In genomic region chr1:33663163-33663562, GRCm38 (mm10) we compare ENCODE assay signal across 9 mouse cellular contexts. TPM values are rescaled to one million over a fixed set of nuclear protein-coding genes. Genes with fewer than 3 reads are reported as not detected.
DNase-seq lines count a peak whose midpoint lies in the region; ATAC-seq and TF ChIP-seq lines count a peak whose summit lies in the region.
"Had no signal": no experiment of that assay in that cellular context is flagged by ENCODE, and none has a peak within 500 bp of the region (broad histone marks: within the 10 kb centered on the region; RNA-seq: fewer than 3 reads in every experiment).

No protein-coding gene starts in this region.

- DNase-seq in adrenal gland, postnatal 14 days: peak; percentile 35
- DNase-seq in adrenal gland, adult 8-10 months: no peak
- DNase-seq in kidney, postnatal 36 days: peak; percentile 30 to 43
- DNase-seq in kidney, adult 18-20 months: no peak
- peak; percentile 71 for DNase-seq in MEL (ENCODE audit: low read depth, low spot score)
- no peak for DNase-seq in liver, postnatal 0 days
- DNase-seq in ovary, postnatal 10 days (ENCODE audit: low spot score): no peak
- DNase-seq in left cerebral cortex, postnatal 4 days: no peak

- no peak overlapping the region for H3K9ac ChIP-seq in MEL (ENCODE audit: control insufficient read depth, low read depth, low read length, poor library complexity, severe bottlenecking)
- no peak overlapping the region for H3K9ac ChIP-seq in liver, postnatal 0 days (replicated peaks)
- H3K9ac ChIP-seq: embryonic facial prominence, embryonic 12.5 days had no signal

- H3K27ac ChIP-seq in MEL (ENCODE audit: control insufficient read depth, low read depth, low read length): no peak overlapping the region
- no peak overlapping the region for H3K27ac ChIP-seq in liver, postnatal 0 days (ENCODE audit: low read depth)
- H3K27ac ChIP-seq: embryonic facial prominence, embryonic 12.5 days had no signal

- TF ChIP-seq POLR2A in MEL (IDR thresholded peaks at IDR 0.05; ENCODE audit: control insufficient read depth in 1 of 2, insufficient read depth in 1 of 2, low read depth in 1 of 2, low read length in 2 of 2, poor library complexity in 1 of 2): no peak

- TF ChIP-seq CTCF in MEL (IDR thresholded peaks at IDR 0.05 in 2 of 3, conservative IDR thresholded peaks at IDR 0.05 in 1 of 3; ENCODE audit: control insufficient read depth in 1 of 3, insufficient read depth in 1 of 3, low read depth in 2 of 3, low read length in 3 of 3, poor library complexity in 1 of 3, severe bottlenecking in 1 of 3): peak in 2 of 3 experiments; percentile 35 to 73; a peak in 3 of 6 replicates
- peak; percentile 72 for TF ChIP-seq CTCF in liver, postnatal 0 days (IDR thresholded peaks at IDR 0.05; ENCODE audit: low read depth)

- no peak for TF ChIP-seq EP300 in MEL (IDR thresholded peaks at IDR 0.05; ENCODE audit: low read depth in 1 of 2, low read length in 2 of 2)
- peak; percentile 4; the same call in 1 of the 2 replicates for TF ChIP-seq EP300 in liver, postnatal 0 days (IDR thresholded peaks at IDR 0.05; ENCODE audit: low read depth)

- intact Hi-C loops in left cerebral cortex, postnatal 4 days (cut with DNase I): no loop called here

- H3K79me2 ChIP-seq in MEL (ENCODE audit: control insufficient read depth, insufficient read depth, low read length, poor library complexity): peaks cover 1% of the 10 kb centered on the region; the same call in 1 of the 2 replicates

- H3K4me2 ChIP-seq in liver, postnatal 0 days (ENCODE audit: low read depth, low read length): no peak overlapping the region
- H3K4me2 ChIP-seq: embryonic facial prominence, embryonic 12.5 days had no signal

- peaks cover 3 to 23% of the 10 kb centered on the region in 2 experiments; a peak in 2 of 4 replicates for H3K36me3 ChIP-seq in MEL (ENCODE audit: control insufficient read depth in 1 of 2, insufficient read depth in 2 of 2, low read length in 2 of 2)
- H3K36me3 ChIP-seq in liver, postnatal 0 days (replicated peaks; ENCODE audit: insufficient read depth, low read length): peaks cover 52% of the 10 kb centered on the region

- no peaks in the 10 kb centered on the region for H3K27me3 ChIP-seq in MEL (ENCODE audit: control insufficient read depth in 1 of 2, insufficient read depth in 2 of 2, low read length in 2 of 2)
- no peaks in the 10 kb centered on the region for H3K27me3 ChIP-seq in liver, postnatal 0 days (ENCODE audit: insufficient read depth, low read length)
- H3K27me3 ChIP-seq: embryonic facial prominence, embryonic 12.5 days had no signal

- H3K9me3 ChIP-seq in MEL (replicated peaks; ENCODE audit: insufficient read depth, low read length): no peaks in the 10 kb centered on the region
- H3K9me3 ChIP-seq in liver, postnatal 0 days (ENCODE audit: low read length): no peaks in the 10 kb centered on the region
- H3K9me3 ChIP-seq: embryonic facial prominence, embryonic 12.5 days had no signal

- H3K4me3 ChIP-seq in MEL (ENCODE audit: control insufficient read depth in 1 of 2, insufficient read depth in 1 of 2, low read depth in 2 of 2, low read length in 2 of 2): no peak overlapping the region
- H3K4me3 ChIP-seq in liver, postnatal 0 days (ENCODE audit: low read depth, low read length): no peak overlapping the region
- H3K4me3 ChIP-seq: embryonic facial prominence, embryonic 12.5 days had no signal

- H3K4me1 ChIP-seq in MEL (ENCODE audit: control insufficient read depth in 1 of 2, insufficient read depth in 2 of 2, low read length in 2 of 2): peaks cover 0 to 2% of the 10 kb centered on the region in 2 experiments; a peak in 1 of 4 replicates
- peaks cover 2% of the 10 kb centered on the region; the same call in 1 of the 2 replicates for H3K4me1 ChIP-seq in liver, postnatal 0 days (ENCODE audit: insufficient read depth)

- peak; percentile 72 for TF ChIP-seq RAD21 in MEL (IDR thresholded peaks at IDR 0.05; ENCODE audit: low read depth, low read length)

- no peak for ATAC-seq in liver, postnatal 0 days

TF ChIP-seq in MEL, 35 proteins besides CTCF, POLR2A, EP300 and RAD21:
- TF ChIP-seq SMC3 (IDR thresholded peaks at IDR 0.05; ENCODE audit: low read depth, low read length): peak; percentile 58
- TF ChIP-seq SIN3A (IDR thresholded peaks at IDR 0.05; ENCODE audit: low read length): 0 out of 2 replicates have a peak, but pooled peaks have one; percentile 35
- TF ChIP-seq MAFK (IDR thresholded peaks at IDR 0.05; ENCODE audit: borderline replicate concordance, low read depth, low read length): peak; percentile 62
- peak; percentile 32; the same call in 1 of the 2 replicates for TF ChIP-seq ZC3H11A (IDR thresholded peaks at IDR 0.05; ENCODE audit: low read depth, low read length)
- TF ChIP-seq POLR2AphosphoS5 (IDR thresholded peaks at IDR 0.05; ENCODE audit: borderline replicate concordance, low read depth, low read length): no peak
- TF ChIP-seq HCFC1 (IDR thresholded peaks at IDR 0.05; ENCODE audit: low read depth, low read length): 0 out of 2 replicates have a peak, but pooled peaks have one; percentile 18
- 0 out of 2 replicates have a peak, but pooled peaks have one; percentile 34 for TF ChIP-seq ZNF384 (IDR thresholded peaks at IDR 0.05; ENCODE audit: low read depth, low read length)
- no peak for TF ChIP-seq MXI1 (IDR thresholded peaks at IDR 0.05; ENCODE audit: low read depth, low read length)

RNA-seq across cellular contexts. Expression of gene Prim2, which starts 6.4 kb away (rescaled TPM):
- 8.4 and 8.5 TPM in 2 replicates for total RNA-seq in adrenal gland, postnatal 14 days (2021)
- 1 to 10 TPM; 4.4 to 8.9 (median 6.1) TPM for total RNA-seq in adrenal gland, adult 8-10 months (2022)
- 36.1 and 38.6 TPM in 2 replicates for total RNA-seq in MEL (2012; rRNA removed)
- polyA plus RNA-seq in MEL (2012; ENCODE audit: insufficient read depth in 1 of 2, insufficient read length in 2 of 2, low read depth in 1 of 2, low replicate concordance in 2 of 2, missing spikeins in 1 of 2): 10 to 100 TPM in 1 of 2 experiments, not detected in 1; 48.9 TPM
- 14.1 and 15.7 TPM in 2 replicates for polyA plus RNA-seq in liver, postnatal 0 days (2015; fragmentation: Nextera tagmentation; extraction: Ambion mirVana)
- total RNA-seq in left cerebral cortex, postnatal 4 days (2021): 10 to 100 TPM; 14.5 to 15.9 TPM

RNA-seq across cellular contexts. Expression of gene Rab23, which starts 56.5 kb away (rescaled TPM):
- 12.0 and 15.2 TPM in 2 replicates for total RNA-seq in adrenal gland, postnatal 14 days (2021)
- 10 to 100 TPM; 14.0 to 16.8 (median 15.0) TPM for total RNA-seq in adrenal gland, adult 8-10 months (2022)
- total RNA-seq in MEL (2012; rRNA removed): 3.2 and 4.0 TPM in 2 replicates
- 1 to 10 TPM in 1 of 2 experiments, not detected in 1; 9.9 TPM for polyA plus RNA-seq in MEL (2012; ENCODE audit: insufficient read depth in 1 of 2, insufficient read length in 2 of 2, low read depth in 1 of 2, low replicate concordance in 2 of 2, missing spikeins in 1 of 2)
- 2.3 and 2.8 TPM in 2 replicates for polyA plus RNA-seq in liver, postnatal 0 days (2015; fragmentation: Nextera tagmentation; extraction: Ambion mirVana)
- total RNA-seq in left cerebral cortex, postnatal 4 days (2021): 10 to 100 TPM; 33.9 to 34.2 TPM

Comparison
In these comparisons a context has a peak if more than half of its experiments do, and no peak if none do; other contexts are left out.
1. DNase-seq: peak in adrenal gland, postnatal 14 days (single experiment), kidney, postnatal 36 days (2 of 2) and MEL (single experiment); none in adrenal gland, adult 8-10 months (single experiment), kidney, adult 18-20 months (single experiment), liver, postnatal 0 days (single experiment), ovary, postnatal 10 days (single experiment) and left cerebral cortex, postnatal 4 days (single experiment).